Mouse (Mus musculus): ENCODE data around the gene Polrmt. TPM values are rescaled to one million over a fixed set of nuclear protein-coding genes. Genes with fewer than 3 reads are reported as not detected.

Gene Polrmt
- total and polyA plus RNA-seq, 3 experiments, result 13.5 to 50.5 (median 49.0) TPM

GRCm38 (mm10) chr10:79723692-79724091 lies 22.7 kb downstream of the Polrmt start:
- TF ChIP-seq MAFK (IDR thresholded peaks at IDR 0.05; ENCODE audit: insufficient replicate concordance, low read length) (no peak), CHD2 (IDR thresholded peaks at IDR 0.05; ENCODE audit: low read length) (no peak), TCF12 (IDR thresholded peaks at IDR 0.05; ENCODE audit: low read depth, low read length) (no peak), POLR2A (IDR thresholded peaks at IDR 0.05; ENCODE audit: low read depth, low read length) (no peak), BHLHE40 (IDR thresholded peaks at IDR 0.05; ENCODE audit: low read depth, low read length) (no peak), ETS1 (conservative IDR thresholded peaks at IDR 0.05; ENCODE audit: low read depth, low read length) (no peak), MEF2A (IDR thresholded peaks at IDR 0.05; ENCODE audit: borderline replicate concordance, low read depth, low read length) (no peak), ZMIZ1 (IDR thresholded peaks at IDR 0.05; ENCODE audit: low read depth, low read length) (no peak), HCFC1 (IDR thresholded peaks at IDR 0.05; ENCODE audit: low read depth, low read length) (no peak), JUN (IDR thresholded peaks at IDR 0.05; ENCODE audit: insufficient read depth, low read depth, low read length) (no peak), USF1 (IDR thresholded peaks at IDR 0.05; ENCODE audit: low read depth, low read length) (no peak), GABPA (IDR thresholded peaks at IDR 0.05; ENCODE audit: insufficient replicate concordance, low read depth, low read length) (no peak), CHD1 (IDR thresholded peaks at IDR 0.05; ENCODE audit: low read depth, low read length) (no peak)

GRCm38 (mm10) chr10:79723047-79723446 lies 23.3 kb downstream of the Polrmt start:
- peaks cover 72% of the 10 kb centered on the region for H3K27me3 ChIP-seq (replicated peaks)
- no peaks in the 10 kb centered on the region for H3K36me3 ChIP-seq (replicated peaks in 1 of 2; ENCODE audit: control insufficient read depth in 1 of 2, insufficient read depth in 1 of 2, low read length in 1 of 2)
- H3K79me2 ChIP-seq (replicated peaks; ENCODE audit: control insufficient read depth, extremely low read depth, insufficient read depth, poor library complexity, severe bottlenecking), result no peaks in the 10 kb centered on the region
- no peak for DNase-seq (ENCODE audit: extremely low read depth)
- TF ChIP-seq RAD21 (IDR thresholded peaks at IDR 0.05; ENCODE audit: low read depth, low read length) (no peak), JUND (conservative IDR thresholded peaks at IDR 0.05; ENCODE audit: low read depth, low read length) (no peak), UBTF (IDR thresholded peaks at IDR 0.05; ENCODE audit: low read depth, low read length) (no peak), MYC (IDR thresholded peaks at IDR 0.05; ENCODE audit: low read depth, low read length) (no peak), NRF1 (IDR thresholded peaks at IDR 0.05; ENCODE audit: low read depth, low read length) (no peak)
- no peak overlapping the region for H3K27ac ChIP-seq (ENCODE audit: insufficient read depth, low read depth)
- no peak overlapping the region for H3K9ac ChIP-seq (ENCODE audit: insufficient read depth, low read depth)
- peaks cover 4% of the 10 kb centered on the region for H3K9me3 ChIP-seq (replicated peaks; ENCODE audit: low read length)
- no peak overlapping the region for H3K4me2 ChIP-seq (ENCODE audit: insufficient read depth, low read depth, poor library complexity, severe bottlenecking)
- dilution Hi-C loops (cut with MboI; ENCODE audit: extremely low pct_ligation_motif_present, extremely low pct_unique_long_range_greater_than_20kb, low sequenced_read_pairs) (no loop called here), in situ Hi-C loops (cut with MboI; ENCODE audit: low pct_ligation_motif_present, low pct_unique_long_range_greater_than_20kb, low sequenced_read_pairs) (no loop called here)
- H3K4me1 ChIP-seq (ENCODE audit: control insufficient read depth in 1 of 2, insufficient read depth in 2 of 2), result peaks cover 3 to 19% of the 10 kb centered on the region in 2 experiments
- H3K4me3 ChIP-seq (replicated peaks in 1 of 3; ENCODE audit: low read depth in 2 of 3, low read length in 2 of 3, poor library complexity in 1 of 3), result no peak overlapping the region

More at GRCm38 (mm10) chr10:79723692-79724091, 22.7 kb downstream of the Polrmt start:
- Histone ChIP-seq H3K4me3 (replicated peaks in 1 of 3; ENCODE audit: low read depth in 2 of 3, low read length in 2 of 3, poor library complexity in 1 of 3) (no peak overlapping the region), H3K79me2 (replicated peaks; ENCODE audit: control insufficient read depth, extremely low read depth, insufficient read depth, poor library complexity, severe bottlenecking) (no peaks in the 10 kb centered on the region), H3K27ac (ENCODE audit: insufficient read depth, low read depth) (no peak overlapping the region), H3K4me2 (ENCODE audit: insufficient read depth, low read depth, poor library complexity, severe bottlenecking) (no peak overlapping the region), H3K27me3 (replicated peaks) (peaks cover 65% of the 10 kb centered on the region), H3K4me1 (ENCODE audit: control insufficient read depth in 1 of 2, insufficient read depth in 2 of 2) (peaks cover 5 to 19% of the 10 kb centered on the region in 2 experiments), H3K9ac (ENCODE audit: insufficient read depth, low read depth) (no peak overlapping the region), H3K9me3 (replicated peaks; ENCODE audit: low read length) (peaks cover 4% of the 10 kb centered on the region), H3K36me3 (replicated peaks in 1 of 2; ENCODE audit: control insufficient read depth in 1 of 2, insufficient read depth in 1 of 2, low read length in 1 of 2) (no peaks in the 10 kb centered on the region)
- dilution Hi-C loops (cut with MboI; ENCODE audit: extremely low pct_ligation_motif_present, extremely low pct_unique_long_range_greater_than_20kb, low sequenced_read_pairs) (no loop called here), in situ Hi-C loops (cut with MboI; ENCODE audit: low pct_ligation_motif_present, low pct_unique_long_range_greater_than_20kb, low sequenced_read_pairs) (no loop called here)
- DNase-seq (ENCODE audit: extremely low read depth), result no peak
